Mouse (Mus musculus) C2C12 (cell line): ENCODE results near the gene Il6ra.

Source experiments
- CEBPB ChIP-seq: IDR thresholded peaks from one replicate; pipeline ENCODE4 v1.6.1; 2011; ENCODE audit warnings: low read depth, mild to moderate bottlenecking, control low read depth, moderate library complexity
- CTCF ChIP-seq: IDR thresholded peaks from one replicate; pipeline ENCODE4 v1.5.1; 2011; ENCODE audit not compliant: control insufficient read depth, insufficient read depth, insufficient read length
- MAX ChIP-seq: IDR thresholded peaks from one replicate; pipeline ENCODE4 v1.6.1; 2011; ENCODE audit warnings: mild to moderate bottlenecking, control low read depth
- MYOD1 ChIP-seq: IDR thresholded peaks from one replicate; pipeline ENCODE4 v1.6.1; 2011; ENCODE audit warnings: low read depth; ENCODE audit not compliant: control insufficient read depth, insufficient read length
- MYOG ChIP-seq: IDR thresholded peaks from one replicate; pipeline ENCODE4 v1.6.1; 2011; ENCODE audit not compliant: control insufficient read depth, insufficient read length; ENCODE audit errors: extremely low read depth
- USF1 ChIP-seq: IDR thresholded peaks from one replicate; pipeline ENCODE4 v1.6.1; 2011; ENCODE audit warnings: low read depth, mild to moderate bottlenecking, control low read depth, moderate library complexity

DNA sequence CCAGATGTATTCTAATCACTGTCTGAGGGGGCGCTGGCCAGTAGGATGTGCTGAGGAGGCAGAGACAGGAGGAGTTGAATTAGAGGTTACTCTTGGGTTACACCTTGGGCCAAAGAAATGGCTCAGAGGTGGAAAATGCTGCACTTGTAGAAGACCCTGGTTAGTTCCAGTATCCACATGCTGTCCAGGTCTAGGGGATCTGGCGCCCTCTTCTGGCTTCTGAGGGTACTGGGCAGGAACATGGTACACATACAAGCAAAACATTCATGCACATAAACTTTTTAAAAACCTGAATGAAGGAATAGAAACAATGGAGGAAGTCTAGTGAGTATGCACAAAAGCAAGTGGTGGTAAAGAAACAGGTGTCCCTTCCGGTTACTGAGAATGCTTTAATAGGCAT, 55.6 kb downstream of the Il6ra start:
- TF ChIP-seq CTCF, result no peak
- TF ChIP-seq USF1, result no peak
- TF ChIP-seq MAX, result no peak
- TF ChIP-seq CEBPB, result no peak
- TF ChIP-seq MYOD1, result no peak
- TF ChIP-seq MYOG, result no peak
